Mouse (Mus musculus) induced T-regulatory cell, adult 2 months (primary cell): ENCODE measurements around the gene Tmem219.
A peak's percentile ranks its signal among the peaks of the same experiment; 100 is the strongest.

Experiments
- DNase-seq: peaks from one replicate; pipeline ENCODE4 v3.0.0-alpha.2; 2012; ENCODE audit warnings: low read depth

Tmem219 gene

GRCm38 (mm10) chr7:126862147-126862784 lies 60.5 kb downstream of the Tmem219 start, which contains the start of gene Ino80e:
TSS of gene Ino80e (minus strand) at chr7:126862377.
- peak; percentile 98 for DNase-seq

DNA sequence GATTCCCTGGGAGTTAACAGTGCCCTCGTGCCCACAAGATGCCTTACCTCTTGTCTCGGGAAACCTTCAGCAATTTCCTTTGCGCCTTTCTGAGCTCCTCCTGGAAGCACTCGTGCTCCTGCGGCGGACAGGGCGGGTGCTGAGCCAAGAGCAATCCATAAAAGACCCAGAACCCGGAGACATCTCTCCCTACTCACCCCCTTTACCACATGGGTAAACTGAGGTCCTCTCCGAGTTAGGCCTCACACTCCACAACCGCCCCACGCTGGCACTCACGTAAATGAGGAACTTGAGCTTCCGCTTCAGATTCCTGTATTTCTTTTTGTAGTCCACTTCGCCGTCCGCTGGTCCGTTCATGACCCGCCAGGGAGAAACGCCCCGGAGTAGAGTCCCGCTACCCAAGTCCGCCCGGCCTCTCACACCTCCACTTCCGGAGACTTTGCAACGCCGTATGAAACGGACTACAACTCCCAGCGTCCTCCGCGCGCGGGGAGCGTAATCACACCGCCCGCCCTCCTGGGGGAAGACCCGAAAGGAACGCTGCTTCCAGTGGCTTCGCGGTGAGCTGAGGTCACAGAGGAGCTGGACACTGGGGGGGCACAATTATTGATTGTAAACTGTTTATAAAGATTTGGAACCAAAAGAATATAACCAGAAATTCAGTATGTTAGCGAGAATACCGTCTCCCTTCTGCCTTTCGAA lies 61.1 kb downstream of the Tmem219 start, which contains the start of gene Hirip3:
TSS of gene Hirip3 (plus strand) at position 544 of the 702 bp plus-strand sequence.
- DNase-seq = peak; percentile 97

- peak; percentile 42 for DNase-seq
These were observed 61.7 kb downstream of the Tmem219 start for GRCm38 (mm10) chr7:126860987-126861386.

DNA sequence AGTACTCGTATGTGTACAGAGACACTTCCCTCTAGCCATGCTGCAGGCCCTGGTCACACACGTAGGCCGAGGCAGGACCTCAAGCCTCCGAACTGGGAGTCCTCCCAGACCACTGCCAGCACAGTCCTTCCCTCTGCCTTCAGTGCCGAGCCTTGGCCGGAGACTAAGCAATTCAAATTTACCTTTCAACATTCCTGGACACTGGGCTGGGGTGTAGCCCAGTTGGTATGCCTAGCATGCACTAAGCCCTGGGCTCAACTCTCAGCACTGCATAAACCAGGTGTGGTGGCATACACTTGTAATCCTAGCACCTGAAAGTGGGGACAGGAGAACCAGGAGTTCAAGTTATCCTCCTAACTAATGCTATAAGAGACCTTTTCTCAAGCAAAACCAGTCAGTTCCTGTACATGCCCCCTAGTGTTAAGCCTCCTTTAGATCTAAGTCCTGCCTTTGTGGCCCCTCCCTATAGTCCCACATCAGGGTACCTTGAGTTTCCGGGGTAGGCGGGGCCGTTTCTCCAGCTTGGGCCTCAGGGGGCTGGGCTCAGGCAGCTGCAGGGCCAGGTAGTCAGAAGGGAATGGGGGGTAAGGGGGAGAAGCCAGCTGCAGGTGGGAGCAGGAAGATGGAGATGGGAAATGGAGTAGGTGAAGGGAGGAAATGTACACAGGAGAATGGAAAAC lies 65.8 kb downstream of the Tmem219 start:
- DNase-seq = no peak

- no peak for DNase-seq
These were observed 67.1 kb downstream of the Tmem219 start for GRCm38 (mm10) chr7:126855641-126856040.

DNA sequence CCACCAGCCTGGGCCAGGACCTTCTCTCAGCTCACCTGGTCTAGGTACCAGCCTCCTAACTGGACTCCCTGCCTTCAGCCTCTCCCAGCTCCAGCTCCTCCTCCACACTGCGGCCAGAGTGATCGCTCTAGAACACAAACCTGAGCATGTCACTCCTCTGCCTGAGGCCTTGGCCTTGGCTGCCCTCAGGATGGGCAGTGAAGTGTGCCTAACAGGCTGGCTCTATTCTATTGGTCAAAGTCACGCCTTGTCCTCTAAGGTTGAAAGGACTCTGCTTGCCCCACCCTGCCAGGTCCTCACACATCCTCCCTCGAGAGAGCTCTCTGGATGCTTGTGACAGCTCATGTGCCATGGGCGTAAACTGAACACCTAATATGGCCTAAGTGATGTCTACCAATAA lies 69.3 kb downstream of the Tmem219 start:
- DNase-seq = no peak

- DNase-seq = no peak
These were observed 71.5 kb downstream of the Tmem219 start for GRCm38 (mm10) chr7:126851192-126851591.

GRCm38 (mm10) chr7:126850161-126850560 lies 72.6 kb downstream of the Tmem219 start:
- no peak for DNase-seq

GRCm38 (mm10) chr7:126848794-126849193 lies 73.9 kb downstream of the Tmem219 start:
- DNase-seq = no peak

- peak; percentile 20 for DNase-seq
These were observed 75.0 kb downstream of the Tmem219 start for GRCm38 (mm10) chr7:126847421-126848398.

- DNase-seq = no peak
These were observed 75.6 kb downstream of the Tmem219 start, which contains the start of gene Doc2a for GRCm38 (mm10) chr7:126847116-126847420. TSS of gene Doc2a (plus strand) at chr7:126847416.

GRCm38 (mm10) chr7:126845516-126845915 lies 77.2 kb downstream of the Tmem219 start:
- no peak for DNase-seq

DNA sequence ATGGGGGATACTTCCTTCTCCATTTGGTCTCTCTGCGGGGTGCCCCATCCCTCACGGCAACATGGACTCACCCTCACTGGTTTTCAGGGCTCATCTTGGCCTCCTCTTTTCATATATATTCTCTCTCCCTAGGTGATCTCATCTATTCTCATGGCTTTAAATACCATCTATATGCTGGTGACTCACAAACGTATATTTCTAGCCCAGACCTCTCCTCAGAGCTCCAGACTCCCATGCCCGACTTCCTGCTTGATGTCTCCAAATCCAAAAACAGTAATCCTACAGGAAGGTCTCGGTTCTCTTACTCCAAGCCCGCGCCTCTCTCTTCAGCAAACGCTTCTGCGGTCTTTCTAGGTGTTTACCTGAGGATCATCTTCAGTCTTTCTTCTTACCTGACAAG lies 79.4 kb downstream of the Tmem219 start:
- DNase-seq = no peak
